In the genomic region with DNA sequence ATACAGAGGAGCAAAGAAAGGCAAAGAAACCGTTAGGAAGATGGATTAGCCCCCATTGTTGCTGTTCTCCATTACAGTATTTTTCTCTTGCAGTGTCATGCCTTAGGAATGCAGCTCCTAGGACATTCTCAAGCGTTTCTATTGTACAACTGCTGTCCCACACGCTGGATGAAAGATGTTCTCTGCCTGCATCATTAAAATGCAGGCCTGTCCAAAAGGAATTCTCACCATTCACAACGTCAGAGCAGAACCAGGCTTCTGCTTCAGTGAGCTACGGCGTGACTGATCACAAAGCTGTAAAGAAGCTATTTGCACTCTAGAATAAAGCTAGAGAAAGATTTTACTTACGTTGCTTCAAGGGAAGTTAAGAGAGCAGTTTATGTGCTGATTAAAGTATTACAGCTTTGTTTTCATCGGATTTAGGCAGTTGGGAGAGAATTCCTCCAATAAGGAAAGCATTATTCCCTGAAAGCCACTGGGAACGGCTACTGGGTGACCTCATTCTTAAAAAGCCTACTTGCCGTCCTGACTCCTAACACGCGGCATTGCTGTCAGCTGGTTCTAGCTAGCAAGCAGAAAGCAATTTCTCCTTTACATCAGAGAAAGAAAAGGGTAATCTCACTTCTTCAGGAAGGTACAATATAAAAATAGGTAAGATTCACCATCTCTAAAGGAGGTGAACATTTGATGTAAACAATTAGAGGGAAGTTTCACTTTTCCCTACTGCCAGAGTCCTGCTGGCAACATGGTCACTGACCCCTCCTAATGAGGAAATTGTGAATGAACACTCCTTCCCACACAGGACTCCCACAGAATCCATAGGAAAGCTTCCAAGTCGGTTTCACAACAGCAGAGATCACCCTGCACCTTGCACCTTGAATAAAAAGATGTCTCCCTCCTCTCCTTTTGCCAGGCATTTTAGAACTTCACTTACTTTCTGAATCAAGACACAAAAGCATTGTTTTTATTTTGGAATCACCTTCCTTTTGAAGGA, we compare ENCODE assay signal across 9 mouse cellular contexts. TPM values are rescaled to one million over a fixed set of nuclear protein-coding genes. Genes with fewer than 3 reads are reported as not detected.
A peak's percentile ranks its signal among the peaks of the same experiment; 100 is the strongest.
DNase-seq lines count a peak whose midpoint lies in the region; ATAC-seq and TF ChIP-seq lines count a peak whose summit lies in the region.
"Had no signal": no experiment of that assay in that cellular context is flagged by ENCODE, and none has a peak within 500 bp of the region (broad histone marks: within the 10 kb centered on the region; RNA-seq: fewer than 3 reads in every experiment).

No protein-coding gene starts in this region.

- no peak for TF ChIP-seq EP300 in liver, postnatal 0 days (IDR thresholded peaks at IDR 0.05; ENCODE audit: low read depth)

- no peaks in the 10 kb centered on the region for H3K9me3 ChIP-seq in liver, postnatal 0 days (ENCODE audit: low read length)
- H3K9me3 ChIP-seq in intestine, embryonic 14.5 days (ENCODE audit: control insufficient read depth, low read length), result no peaks in the 10 kb centered on the region
- no peaks in the 10 kb centered on the region for H3K9me3 ChIP-seq in stomach, embryonic 14.5 days (ENCODE audit: control insufficient read depth, low read depth, low read length)

- WGBS in liver, postnatal 0 days (ENCODE audit: insufficient replicate concordance), result 68% methylated on average over 13 of the region's 13 CpGs
- 36% methylated on average over 13 of the region's 13 CpGs for WGBS in intestine, embryonic 14.5 days
- WGBS in stomach, embryonic 14.5 days, result 44% methylated on average over 13 of the region's 13 CpGs

- no peak for TF ChIP-seq POLR2A in embryonic fibroblast, embryonic 13.5 days (IDR thresholded peaks at IDR 0.05; ENCODE audit: low read depth, low read length)

- H3K4me1 ChIP-seq in liver, postnatal 0 days (ENCODE audit: insufficient read depth), result no peaks in the 10 kb centered on the region
- peaks cover 18% of the 10 kb centered on the region for H3K4me1 ChIP-seq in embryonic fibroblast, embryonic 13.5 days (ENCODE audit: control insufficient read depth, insufficient read depth, low read length)
- no peaks in the 10 kb centered on the region for H3K4me1 ChIP-seq in intestine, embryonic 14.5 days (replicated peaks; ENCODE audit: control insufficient read depth, insufficient read depth, low read length)
- H3K4me1 ChIP-seq in stomach, embryonic 14.5 days (ENCODE audit: control insufficient read depth, insufficient read depth, low read length), result no peaks in the 10 kb centered on the region

- H3K9ac ChIP-seq in liver, postnatal 0 days (replicated peaks), result no peak overlapping the region
- H3K9ac ChIP-seq in intestine, embryonic 14.5 days (ENCODE audit: low read length), result no peak overlapping the region
- H3K9ac ChIP-seq in stomach, embryonic 14.5 days (replicated peaks; ENCODE audit: low read depth, low read length), result no peak overlapping the region

- H3K27ac ChIP-seq in liver, postnatal 0 days (ENCODE audit: low read depth), result peak overlapping the region; percentile 52
- H3K27ac ChIP-seq in embryonic fibroblast, embryonic 13.5 days (ENCODE audit: insufficient read depth, low read length), result peak overlapping the region; percentile 66
- peak overlapping the region; percentile 14 for H3K27ac ChIP-seq in intestine, embryonic 14.5 days (ENCODE audit: low read depth)
- H3K27ac ChIP-seq in stomach, embryonic 14.5 days (ENCODE audit: low read length), result peak overlapping the region; percentile 13; the same call in 1 of the 2 replicates

- no peak overlapping the region for H3K4me3 ChIP-seq in liver, postnatal 0 days (ENCODE audit: low read depth, low read length)
- no peak overlapping the region for H3K4me3 ChIP-seq in embryonic fibroblast, embryonic 13.5 days (ENCODE audit: insufficient read depth, low read length)
- no peak overlapping the region for H3K4me3 ChIP-seq in intestine, embryonic 14.5 days (ENCODE audit: low read depth, low read length)
- no peak overlapping the region for H3K4me3 ChIP-seq in stomach, embryonic 14.5 days (ENCODE audit: low read depth, low read length)

- no peaks in the 10 kb centered on the region for H3K27me3 ChIP-seq in liver, postnatal 0 days (ENCODE audit: insufficient read depth, low read length)
- H3K27me3 ChIP-seq in intestine, embryonic 14.5 days (replicated peaks; ENCODE audit: control insufficient read depth, insufficient read depth, low read length), result no peaks in the 10 kb centered on the region
- H3K27me3 ChIP-seq in stomach, embryonic 14.5 days (ENCODE audit: control insufficient read depth, insufficient read depth, low read length), result no peaks in the 10 kb centered on the region

- no peak for DNase-seq in liver, postnatal 0 days
- DNase-seq in liver, result no peak
- DNase-seq in intestine, embryonic 14.5 days (ENCODE audit: low spot score), result no peak
- DNase-seq in cerebellum, postnatal 10 days, result no peak
- no peak for DNase-seq in urinary bladder, postnatal 10 days (ENCODE audit: low spot score)

- peak; percentile 61; the same call in 1 of the 2 replicates for ATAC-seq in liver, postnatal 0 days
- ATAC-seq in intestine, embryonic 14.5 days (replicated peaks; ENCODE audit: low FRiP score, low TSS enrichment, low read depth), result peak; percentile 71
- ATAC-seq in stomach, embryonic 14.5 days (ENCODE audit: insufficient number of reproducible peaks, insufficient read depth, low FRiP score, low read depth), result peak; percentile 46; the same call in 1 of the 2 replicates
- no peak for ATAC-seq in erythroid progenitor cell, adult 5-6 weeks (replicated peaks; ENCODE audit: low FRiP score, poor library complexity, severe bottlenecking)
- ATAC-seq: activated CD4-positive, CD25-positive, alpha-beta regulatory T cell, adult 4 months had no signal

- H3K36me3 ChIP-seq in liver, postnatal 0 days (replicated peaks; ENCODE audit: insufficient read depth, low read length), result peaks cover 10% of the 10 kb centered on the region; the same call in 1 of the 2 replicates
- H3K36me3 ChIP-seq in intestine, embryonic 14.5 days (ENCODE audit: control insufficient read depth, insufficient read depth, low read length), result peaks cover 37% of the 10 kb centered on the region
- H3K36me3 ChIP-seq in stomach, embryonic 14.5 days (ENCODE audit: control insufficient read depth, insufficient read depth, low read length), result peaks cover 15% of the 10 kb centered on the region

- TF ChIP-seq CTCF in liver, postnatal 0 days (IDR thresholded peaks at IDR 0.05; ENCODE audit: low read depth), result no peak
- TF ChIP-seq CTCF in embryonic fibroblast, embryonic 13.5 days (IDR thresholded peaks at IDR 0.05; ENCODE audit: borderline replicate concordance, insufficient read depth, low read length), result no peak

- H3K4me2 ChIP-seq in liver, postnatal 0 days (ENCODE audit: low read depth, low read length), result no peak overlapping the region
- no peak overlapping the region for H3K4me2 ChIP-seq in intestine, embryonic 14.5 days (ENCODE audit: low read length)
- H3K4me2 ChIP-seq in stomach, embryonic 14.5 days (replicated peaks; ENCODE audit: low read depth, low read length), result no peak overlapping the region

RNA-seq across cellular contexts. Expression of a gene that starts 51.9 kb away (rescaled TPM):
- polyA plus RNA-seq in liver, postnatal 0 days (2015; fragmentation: Nextera tagmentation; extraction: Ambion mirVana), result 6.9 and 8.9 TPM in 2 replicates
- 79.8 and 84.1 TPM in 2 replicates for polyA plus RNA-seq in embryonic fibroblast, embryonic 13.5 days (2011; ENCODE audit: insufficient read length, low read depth, missing spikeins)
- 34.4 and 36.5 TPM in 2 replicates for polyA plus RNA-seq in intestine, embryonic 14.5 days (2014; fragmentation: Nextera tagmentation; extraction: Ambion mirVana)
- polyA plus RNA-seq in stomach, embryonic 14.5 days (2014; fragmentation: Nextera tagmentation; extraction: Ambion mirVana), result 44.3 and 50.7 TPM in 2 replicates
- 4.6 and 5.4 TPM in 2 replicates for total RNA-seq in erythroid progenitor cell, adult 5-6 weeks (2015; ENCODE audit: low replicate concordance)
- total RNA-seq in erythroid progenitor cell, adult 5-6 weeks (2017; ENCODE audit: low replicate concordance), result 7.4 and 8.0 TPM in 2 replicates

Comparison
In these comparisons a context has a peak if more than half of its experiments do, and no peak if none do; other contexts are left out.
1. H3K27ac ChIP-seq: peak in every context shown above with its lines; median percentile 66 in embryonic fibroblast, embryonic 13.5 days; 52 in liver, postnatal 0 days; 14 in intestine, embryonic 14.5 days; 13 in stomach, embryonic 14.5 days.